Mouse (Mus musculus) kidney, adult 8-10 months (tissue): Measurements from ENCODE around the gene Gm3029.
"Not testable (repeated sequence)": the region's sequence is repeated elsewhere in the genome, so short reads cannot be mapped to it uniquely, and the experiment has no call there.

Experiments used
- DNase-seq, 2 experiments: peaks; one replicate each; pipeline ENCODE4 v3.0.0; 2022

Gene Gm3029

DNA sequence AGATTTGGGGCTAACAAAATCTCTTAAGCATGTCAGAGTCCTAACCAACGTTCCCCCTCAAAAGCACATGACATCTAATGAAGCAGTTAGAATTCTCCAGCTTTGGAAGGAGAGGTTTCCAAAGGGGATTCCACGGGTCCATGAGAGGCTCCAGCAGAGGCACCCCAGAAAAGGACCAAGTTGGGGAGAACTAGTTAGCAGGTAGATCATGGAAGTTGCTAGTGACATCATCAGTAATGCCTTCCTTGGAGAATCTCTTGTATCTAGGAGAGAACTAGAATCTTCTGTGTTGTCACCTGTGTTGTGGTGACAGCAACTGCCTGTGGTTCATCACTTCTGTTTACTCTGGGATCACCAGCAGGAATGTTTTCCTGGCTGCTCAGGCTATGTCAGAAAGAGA, at the start of gene Gm3029:
Gm3029 (plus strand) TSS at position 301 of the 400 bp plus-strand sequence.
- not testable (repeated sequence) for DNase-seq

DNA sequence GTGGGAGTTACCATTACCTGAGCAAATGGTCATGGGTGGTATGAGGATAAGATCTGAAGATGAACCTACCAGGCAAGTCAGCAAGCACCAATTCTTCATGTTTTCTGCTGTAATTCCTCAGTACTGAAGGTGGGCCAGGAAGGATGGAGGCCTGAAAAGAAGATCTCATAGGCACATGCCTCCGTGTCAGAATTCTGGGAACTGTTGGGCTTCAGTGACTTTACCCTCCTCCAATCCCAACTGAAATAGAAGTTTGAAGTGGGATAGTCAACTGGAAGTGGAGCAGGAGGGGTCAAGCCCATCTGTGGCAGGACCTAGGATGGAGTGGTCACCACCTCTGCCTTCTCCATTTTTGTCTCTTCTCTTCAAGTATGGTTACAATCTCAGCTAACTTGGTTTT, 47.7 kb upstream of the Gm3029 start, which contains the start of gene Gm2916:
Gm2916 (plus strand) TSS at position 301 of the 400 bp plus-strand sequence.
- DNase-seq: not testable (repeated sequence)

DNA sequence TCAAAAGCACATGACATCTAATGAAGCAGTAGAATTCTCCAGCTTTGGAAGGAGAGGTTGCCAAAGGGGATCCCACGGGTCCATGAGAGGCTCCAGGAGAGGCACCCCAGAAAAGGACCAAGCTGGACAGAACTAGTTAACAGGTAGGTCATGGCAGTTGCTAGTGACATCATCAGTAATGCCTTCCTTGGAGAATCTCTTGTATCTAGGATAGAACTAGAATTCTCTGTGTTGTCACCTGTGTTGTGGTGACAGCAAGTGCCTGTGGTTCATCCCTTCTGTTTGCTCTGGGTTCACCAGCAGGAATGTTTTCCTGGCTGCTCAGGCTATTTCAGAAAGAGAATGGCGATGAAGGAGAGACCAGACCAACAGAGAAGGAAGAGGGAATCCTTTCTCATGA, 31.7 kb downstream of the Gm3029 start, which contains the start of gene Gm3095:
Gm3095 (plus strand) TSS at position 301 of the 400 bp plus-strand sequence.
- not testable (repeated sequence) for DNase-seq
